Mouse (Mus musculus): ENCODE measurements around the gene Prdm8.

The Prdm8 gene

DNA sequence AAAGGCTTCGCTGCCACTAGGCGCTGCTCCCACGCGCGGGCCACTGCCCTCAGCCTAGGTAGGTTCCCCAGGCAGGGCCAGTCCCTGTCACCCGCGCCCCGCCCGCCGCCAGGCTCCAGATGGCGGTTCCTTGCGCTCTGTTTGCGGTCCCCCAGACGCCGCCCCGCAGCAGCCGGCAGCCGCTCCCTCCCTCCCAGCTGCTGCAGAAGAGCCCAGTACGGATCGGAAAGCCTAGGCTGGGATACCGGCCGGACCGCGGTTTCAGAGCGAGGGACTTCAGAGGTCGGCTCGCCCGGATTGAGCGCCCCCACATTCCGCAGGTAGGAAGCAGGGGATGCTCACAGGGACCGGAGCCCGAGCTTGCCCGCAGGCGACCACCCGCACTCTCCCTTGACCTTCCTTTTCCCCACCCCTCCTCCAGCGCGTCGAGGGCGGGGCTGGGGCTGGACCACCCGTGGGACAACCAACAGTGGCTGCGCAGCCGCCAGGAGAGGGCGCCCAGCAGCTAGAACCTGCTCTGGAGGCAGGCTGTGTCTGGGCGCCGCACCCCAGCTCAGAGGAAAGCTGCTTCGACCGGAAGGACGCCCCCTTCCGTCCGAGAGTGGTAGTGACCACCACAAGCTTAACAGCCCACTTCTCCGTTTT, at the start of gene Prdm8:
Prdm8 (plus strand) TSS at position 19 of the 645 bp plus-strand sequence.
- peak in 1 of 2 experiments; percentile 79 for DNase-seq (ENCODE audit: low spot score in 2 of 2)

DNA sequence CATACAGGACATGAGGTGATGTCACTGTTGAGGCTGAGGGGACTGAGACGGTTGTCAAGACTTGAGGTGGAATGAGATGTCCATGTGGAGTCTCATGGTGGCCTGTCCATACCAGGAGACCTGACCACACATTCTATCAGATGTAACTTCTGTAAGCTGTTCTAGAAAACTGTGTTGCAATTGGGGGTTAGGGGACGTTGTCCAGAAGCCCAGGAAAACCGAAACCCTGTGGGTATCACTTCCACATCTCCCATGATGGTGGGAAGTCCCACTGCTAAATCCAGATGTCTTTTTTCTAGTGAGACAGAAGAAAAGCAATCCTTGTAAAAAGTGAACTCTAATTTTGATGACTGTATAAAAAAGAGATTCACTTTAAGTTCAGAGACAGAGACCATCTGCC, 39.9 kb upstream of the Prdm8 start:
- no peak for DNase-seq (ENCODE audit: low spot score in 2 of 2)

DNA sequence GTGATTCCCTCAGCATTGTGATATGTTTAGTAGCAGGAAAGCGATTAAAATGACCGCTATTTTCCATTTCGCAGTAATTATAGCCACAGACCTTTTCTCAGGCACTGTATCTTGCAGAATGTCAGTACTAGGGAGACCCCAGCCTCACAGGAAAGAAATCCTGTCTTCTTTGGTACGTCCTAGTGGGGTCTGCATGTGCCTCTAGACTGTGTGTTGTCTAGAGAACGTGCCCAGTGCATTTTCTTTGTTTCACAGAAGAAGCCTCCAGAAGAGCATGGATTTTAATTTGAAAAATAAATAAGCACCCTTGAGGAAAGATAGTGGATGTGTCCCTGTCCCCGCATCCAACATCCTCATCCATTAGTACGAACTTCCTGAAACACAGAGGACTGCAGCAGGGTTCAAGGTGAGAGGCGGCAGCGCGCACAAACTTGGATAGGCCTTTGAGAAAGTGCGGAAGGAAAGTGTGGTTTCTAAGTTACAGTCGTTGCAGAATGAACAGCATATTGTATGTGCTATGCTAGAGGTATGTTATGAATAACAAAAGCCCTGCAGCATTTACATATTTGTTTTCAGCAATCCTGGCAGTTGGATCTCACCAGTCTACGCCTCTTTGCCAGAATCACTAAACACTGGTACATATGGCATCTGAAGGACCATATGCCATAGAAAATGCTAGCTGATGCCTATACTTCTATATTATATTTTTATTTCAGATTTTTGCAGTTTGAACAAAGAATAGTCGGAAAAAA, 28.3 kb upstream of the Prdm8 start:
- DNase-seq (ENCODE audit: low spot score in 2 of 2), result peak in 1 of 2 experiments; percentile 13

DNA sequence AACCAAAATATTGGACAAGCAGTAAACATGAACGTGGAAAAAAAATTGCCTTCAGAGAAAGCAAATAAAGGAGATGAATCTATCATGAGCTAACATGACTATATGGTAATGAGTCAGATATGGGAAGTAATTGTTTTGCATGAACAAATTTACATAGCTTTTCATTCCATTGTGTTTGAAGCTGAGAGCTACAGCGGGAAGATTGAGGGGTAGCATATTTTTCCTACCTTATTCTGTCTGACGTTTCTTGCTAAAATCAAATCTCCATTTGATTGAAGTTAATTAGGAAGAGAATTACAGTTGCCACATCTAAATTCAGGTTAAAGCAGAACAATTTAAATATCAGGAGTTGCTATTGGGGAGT, 27.7 kb upstream of the Prdm8 start:
- no peak for DNase-seq (ENCODE audit: low spot score in 2 of 2)

DNA sequence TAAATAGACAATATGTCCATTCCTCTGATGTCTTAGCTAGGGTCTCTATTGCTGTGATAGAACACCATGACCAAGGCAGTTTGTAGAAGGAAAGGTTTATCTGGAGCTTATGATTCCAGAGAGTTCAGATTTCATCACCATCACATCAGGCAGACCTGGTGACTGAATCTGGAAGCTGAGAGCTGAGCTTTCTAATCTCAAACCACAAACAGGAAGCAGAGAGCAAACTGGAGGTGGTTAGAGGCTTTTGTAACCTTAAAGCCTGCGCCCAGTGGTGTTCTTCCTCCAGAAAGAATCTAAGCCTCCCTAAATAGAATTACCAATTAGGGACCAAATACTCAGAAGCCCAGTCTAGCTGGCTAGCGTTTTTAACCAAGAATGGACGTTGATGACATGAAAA, 20.1 kb upstream of the Prdm8 start:
- DNase-seq (ENCODE audit: low spot score in 2 of 2), result no peak

DNA sequence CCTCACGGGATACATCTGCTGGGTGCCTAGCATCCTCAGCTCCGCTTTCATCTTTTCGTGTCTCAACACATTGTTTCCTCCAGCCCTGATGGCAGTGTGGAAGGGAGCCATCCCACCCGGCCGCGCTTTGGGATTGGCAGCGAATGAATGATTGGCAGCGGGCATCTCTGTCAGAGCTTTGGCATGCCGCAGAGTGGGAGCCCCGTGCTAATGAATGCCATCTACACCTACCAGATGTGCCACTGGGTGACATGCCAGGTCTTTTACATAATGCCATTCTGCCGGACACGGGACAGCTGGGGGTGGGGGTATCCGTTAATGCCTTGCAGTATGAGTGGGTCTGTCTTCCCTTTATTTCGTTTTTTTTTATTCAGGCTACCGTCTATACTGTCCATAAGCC, 882 bp upstream of the Prdm8 start:
- no peak for DNase-seq (ENCODE audit: low spot score in 2 of 2)

DNA sequence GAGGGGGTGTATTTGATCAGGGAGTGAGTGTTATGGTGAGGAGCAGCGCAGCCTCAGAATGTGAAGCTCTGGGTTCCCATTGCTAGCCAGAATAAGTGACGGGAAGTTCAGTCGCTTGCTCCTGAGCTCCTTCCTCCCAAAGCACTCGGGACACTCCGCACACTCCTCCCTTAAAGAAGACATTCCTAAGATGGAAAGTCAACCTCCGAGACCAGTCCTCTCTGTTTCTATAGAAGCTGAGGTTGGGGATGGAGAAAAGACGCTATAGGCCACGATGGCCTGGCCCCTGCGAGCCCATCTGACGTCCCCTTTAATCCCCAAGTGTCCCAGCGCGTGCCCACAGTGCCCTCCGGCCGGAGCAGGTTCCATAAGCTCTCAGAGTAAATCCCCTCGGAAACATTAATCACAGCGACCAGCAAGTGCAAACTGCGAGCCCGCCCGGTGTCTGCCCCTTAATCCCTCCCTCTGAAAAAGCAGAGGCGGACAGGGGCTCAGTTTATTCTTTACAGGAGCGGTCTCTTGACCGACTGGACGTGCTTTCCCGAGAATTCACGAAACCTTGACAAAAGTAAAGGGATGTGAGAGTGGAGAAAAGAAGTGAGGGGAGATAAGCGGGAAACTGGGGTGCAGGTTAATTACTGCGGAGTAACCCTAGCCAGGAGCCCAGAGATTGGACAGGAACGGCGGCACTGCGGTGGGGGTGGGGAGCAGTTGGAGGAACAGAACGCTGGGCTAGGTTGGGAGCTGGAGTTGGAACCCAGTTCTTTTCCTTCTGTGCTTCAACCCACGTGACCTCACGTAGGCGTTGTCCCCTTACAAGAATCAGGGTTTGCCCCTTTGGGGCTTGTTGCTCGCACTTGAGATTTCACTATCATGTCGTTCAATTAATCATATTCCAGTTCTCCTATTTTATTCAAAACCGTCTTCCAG, 1.6 kb downstream of the Prdm8 start:
- no peak for DNase-seq (ENCODE audit: low spot score in 2 of 2)

DNA sequence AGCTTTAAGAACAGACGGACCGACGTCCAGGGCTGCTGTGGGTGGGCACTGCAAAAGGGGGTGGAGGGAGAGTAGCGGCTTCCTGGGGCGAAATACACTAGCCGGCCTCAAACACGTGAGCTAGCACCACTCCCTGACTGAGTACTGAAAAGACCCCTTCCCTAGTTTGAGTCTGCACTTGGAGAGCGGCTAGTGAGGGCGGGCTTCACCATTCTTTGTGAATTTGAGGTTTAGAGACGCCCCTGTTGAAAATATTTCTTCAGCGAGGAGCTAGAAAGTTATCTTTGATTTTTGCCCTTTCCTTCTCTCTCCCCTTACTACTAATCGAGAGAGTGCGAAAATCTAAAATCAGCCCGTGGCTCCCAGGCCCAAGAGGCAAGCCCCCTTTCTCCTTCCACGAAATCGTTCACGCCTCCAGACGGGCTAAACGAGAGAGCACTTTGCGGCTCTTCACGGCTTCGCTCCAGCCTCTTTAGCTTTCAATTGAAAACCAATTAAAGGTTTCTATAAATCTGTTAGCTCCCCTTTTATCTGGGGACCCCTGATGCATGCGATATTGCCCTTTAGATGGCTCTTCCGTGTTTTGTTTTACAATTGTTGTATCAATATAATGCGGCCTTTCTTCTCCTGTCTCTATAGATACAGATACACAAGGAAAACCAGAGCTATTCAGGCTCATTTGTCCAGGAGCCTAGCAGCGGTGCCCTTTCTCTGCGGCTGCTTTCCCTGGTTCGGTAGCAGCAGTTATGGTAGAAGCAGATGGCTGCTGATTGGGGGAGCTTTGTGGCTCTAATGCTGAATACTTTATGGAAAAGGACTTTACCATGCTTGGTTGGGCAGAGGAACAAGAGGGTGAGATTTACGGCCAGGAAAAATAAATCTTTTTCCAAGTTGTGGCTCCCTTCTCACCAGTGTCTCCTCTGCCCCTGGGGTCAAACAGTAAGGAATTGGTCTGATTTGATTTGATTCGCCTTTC, 2.7 kb downstream of the Prdm8 start:
- no peak for DNase-seq (ENCODE audit: low spot score in 2 of 2)

DNA sequence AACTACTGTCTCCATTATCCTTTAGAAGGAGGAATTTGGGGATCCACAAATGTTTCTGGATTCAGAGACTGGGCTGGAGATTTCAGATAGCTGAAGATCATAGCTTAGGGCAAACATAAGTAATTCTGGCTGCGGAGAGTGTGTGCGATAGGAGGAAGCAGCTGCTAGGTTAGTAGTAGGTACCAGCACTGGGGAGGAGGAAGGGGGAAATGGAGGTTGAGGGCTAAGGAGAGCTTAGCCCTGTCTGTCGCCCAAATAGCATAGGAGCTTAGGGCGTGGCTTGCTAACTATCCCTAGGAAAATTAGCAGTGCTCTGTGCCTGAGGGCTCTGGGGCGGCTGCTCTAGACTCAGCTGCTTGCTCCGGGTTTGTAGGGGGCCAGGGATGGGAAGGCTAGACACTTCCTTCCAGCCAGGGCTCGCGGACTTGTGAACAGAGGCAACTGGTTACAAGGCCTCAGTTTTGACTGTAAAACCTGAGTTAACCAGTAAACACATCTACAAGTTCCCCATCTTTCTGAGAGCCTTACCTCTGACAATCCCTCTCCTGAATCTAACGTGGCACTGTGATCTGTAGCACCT, 4.7 kb downstream of the Prdm8 start:
- DNase-seq (ENCODE audit: low spot score in 2 of 2), result no peak

DNA sequence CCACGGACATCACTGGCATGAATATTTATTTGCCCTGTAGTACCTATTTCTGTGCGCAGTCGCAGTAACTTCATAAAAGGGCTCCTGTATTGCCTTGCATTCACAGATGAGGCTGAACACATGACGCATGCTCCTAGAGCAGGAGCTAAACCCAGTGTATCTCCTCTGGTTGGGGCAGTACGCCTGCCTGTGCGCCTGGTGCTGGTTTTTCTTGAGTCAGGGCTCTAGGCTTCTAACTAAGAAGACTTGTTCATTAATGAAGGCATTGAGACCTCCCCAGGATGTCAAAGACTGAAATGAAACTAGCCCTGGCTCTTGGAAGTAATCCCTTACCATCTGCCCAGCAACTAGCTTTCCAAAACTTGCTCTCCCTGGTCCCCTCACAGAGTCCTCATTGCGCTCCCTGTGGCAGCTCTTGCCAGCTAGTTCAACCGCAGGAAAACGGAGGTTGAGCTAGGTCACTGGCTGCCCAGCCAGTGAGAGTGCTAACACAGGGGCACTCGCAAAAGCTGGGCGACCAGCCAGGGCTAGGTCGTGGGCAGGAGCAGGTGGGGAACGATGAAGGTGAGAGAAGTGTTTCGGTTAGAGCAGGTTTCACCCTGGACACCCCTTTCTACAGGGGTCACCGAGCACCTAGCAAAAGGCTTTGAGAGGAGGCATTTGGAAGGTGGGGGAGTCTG, 5.6 kb downstream of the Prdm8 start:
- no peak for DNase-seq (ENCODE audit: low spot score in 2 of 2)

DNA sequence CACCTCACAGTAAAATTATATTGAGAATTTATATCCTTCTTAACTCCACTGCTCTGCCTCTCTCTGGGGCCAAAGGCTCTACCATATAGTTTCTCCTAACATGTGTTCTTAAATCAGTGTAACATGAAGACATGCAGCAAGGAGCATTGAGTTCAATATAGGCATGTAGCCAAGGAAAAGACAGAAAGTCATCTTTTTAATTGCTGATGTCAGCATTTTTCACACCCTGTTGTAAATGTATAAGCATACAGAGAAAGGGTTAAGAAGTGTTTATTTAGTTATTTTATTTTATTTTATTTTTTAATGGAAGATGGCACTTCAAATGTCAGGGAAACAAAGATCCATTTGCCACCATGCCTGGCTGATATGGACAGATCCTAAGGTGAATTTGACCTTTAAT, 6.7 kb downstream of the Prdm8 start:
- no peak for DNase-seq (ENCODE audit: low spot score in 2 of 2)

DNA sequence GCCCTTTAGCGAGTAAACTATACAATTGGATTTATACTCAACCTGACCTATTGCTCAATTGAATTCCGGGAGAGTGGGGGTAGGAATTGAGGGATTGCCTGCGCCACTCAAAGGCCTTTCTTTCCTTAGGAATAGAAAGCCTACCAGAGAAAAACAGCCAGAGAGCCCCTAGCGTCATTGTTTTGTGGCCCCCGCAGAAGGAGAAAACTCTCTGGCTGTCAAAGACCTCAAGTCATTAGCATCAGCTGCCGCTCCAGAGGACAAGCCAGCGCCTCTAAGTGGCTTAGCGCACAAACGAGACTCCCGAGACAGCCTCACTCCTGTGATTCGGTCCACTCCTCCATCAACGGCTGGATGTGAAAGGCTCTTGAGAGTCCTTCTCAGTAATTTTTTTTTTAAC, 12.6 kb downstream of the Prdm8 start:
- DNase-seq (ENCODE audit: low spot score in 2 of 2), result no peak

DNA sequence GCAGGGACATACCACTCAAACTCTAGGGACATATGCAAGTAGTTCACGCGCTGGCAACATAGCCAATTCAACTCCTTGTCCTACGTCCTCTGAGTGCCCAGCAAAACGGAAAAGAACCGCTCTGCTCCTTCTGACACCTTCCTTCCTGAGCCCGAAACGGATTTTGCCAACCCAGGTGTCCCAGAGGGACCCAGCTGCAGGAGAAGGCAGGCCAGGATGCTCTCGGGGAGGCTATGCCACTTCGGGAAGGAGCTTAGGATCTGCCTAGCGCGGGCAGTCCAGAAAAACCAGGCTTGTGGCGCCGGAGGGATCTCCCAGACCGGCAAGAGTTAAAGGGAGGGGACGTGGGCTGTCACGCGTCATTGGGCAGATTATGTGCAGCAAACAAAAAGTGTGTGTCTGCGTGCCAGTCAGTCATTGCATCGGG, 13.5 kb downstream of the Prdm8 start:
- peak in 1 of 2 experiments; percentile 64 for DNase-seq (ENCODE audit: low spot score in 2 of 2)

DNA sequence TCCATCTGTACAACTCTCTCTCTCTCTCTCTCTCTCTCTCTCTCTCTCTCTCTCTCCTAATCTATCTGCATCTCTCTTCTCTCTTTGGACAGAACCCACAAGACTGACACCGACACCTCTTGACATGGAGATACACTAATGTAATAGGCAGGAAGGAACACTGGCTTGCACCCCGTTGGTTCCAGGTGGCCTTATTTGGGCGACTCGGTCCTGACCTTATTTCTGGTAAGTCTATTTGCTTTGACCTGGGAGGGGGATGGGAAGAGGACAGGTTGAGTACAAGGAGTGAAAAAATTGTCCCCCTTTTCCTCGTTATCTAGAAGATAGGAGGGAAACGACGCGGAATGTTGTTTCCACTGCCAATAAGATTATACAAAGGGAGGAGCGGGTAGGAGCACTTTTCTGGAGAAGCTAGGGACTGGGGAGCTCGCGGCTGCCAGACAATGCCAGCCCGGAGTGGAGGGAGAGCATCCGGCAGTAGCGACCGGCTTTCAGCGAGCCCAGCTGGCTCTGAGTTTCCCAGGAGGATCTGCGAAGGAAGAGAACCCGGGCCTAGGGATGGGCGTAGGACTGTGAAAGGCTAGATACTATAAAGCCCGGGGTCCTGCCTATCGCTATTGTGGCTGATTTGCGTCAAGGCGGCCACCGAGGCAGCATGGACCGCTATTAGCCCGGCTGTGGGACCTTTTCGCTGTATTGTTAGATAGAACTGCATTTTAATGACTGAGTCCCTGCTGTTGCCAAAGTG, 14.1 kb downstream of the Prdm8 start:
- DNase-seq (ENCODE audit: low spot score in 2 of 2), result no peak

DNA sequence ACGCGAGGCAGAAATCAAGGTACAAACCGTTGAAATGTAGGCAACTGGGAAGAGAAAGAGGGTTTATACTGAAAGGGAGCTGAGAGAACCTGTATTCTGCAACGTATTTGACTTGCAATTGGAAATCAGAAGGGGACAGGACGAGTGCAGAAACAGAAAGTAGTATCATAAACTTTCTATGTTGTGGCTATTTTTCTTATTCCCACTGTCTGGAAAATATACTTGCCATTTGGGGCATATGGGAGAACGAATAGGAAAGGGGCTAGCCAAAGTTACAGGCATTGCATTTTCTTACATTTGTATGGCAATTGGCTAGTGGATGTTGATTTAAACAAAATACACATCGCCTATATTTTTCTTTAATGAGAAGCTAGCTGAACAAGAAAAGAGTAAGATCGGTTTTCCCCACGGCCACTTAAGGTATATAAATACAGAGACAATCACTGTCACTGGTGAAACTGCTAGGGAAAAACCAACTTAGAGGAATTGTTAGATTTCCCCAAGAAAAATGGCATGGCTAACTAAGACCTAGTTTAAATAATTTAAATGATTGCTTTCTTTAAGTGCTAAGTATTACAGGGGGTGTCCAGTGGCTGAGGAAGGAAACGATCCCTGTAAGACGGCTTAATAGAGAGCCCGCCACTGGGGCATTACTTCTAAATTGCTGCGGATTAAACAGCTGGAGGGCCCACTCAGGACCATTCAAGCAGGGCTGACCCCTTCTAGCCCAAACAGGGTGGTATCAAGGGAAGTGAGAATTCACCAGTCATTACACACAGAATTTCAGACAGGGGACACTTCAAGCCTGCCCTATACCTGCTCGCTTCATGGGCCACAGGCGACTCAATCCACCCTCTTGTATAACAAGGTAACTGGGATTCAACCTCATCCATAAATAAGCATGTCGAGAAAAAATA, 14.9 kb downstream of the Prdm8 start:
- DNase-seq (ENCODE audit: low spot score in 2 of 2), result no peak

DNA sequence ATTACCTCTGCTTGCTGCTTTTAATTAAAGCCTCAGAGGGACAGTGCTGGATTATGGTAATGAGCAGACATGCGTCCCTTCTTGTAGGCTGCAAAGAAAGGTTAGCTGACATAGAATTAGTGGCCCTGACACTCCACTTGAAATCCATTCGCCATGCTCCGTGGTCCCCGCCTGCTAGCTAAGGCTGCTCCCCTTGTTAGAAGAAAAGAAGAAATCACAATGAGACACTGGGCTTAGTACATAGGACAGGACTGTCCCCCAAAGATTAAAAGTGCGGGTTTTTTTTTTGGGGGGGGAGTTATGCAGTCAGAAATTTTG, 15.6 kb downstream of the Prdm8 start:
- no peak for DNase-seq (ENCODE audit: low spot score in 2 of 2)

DNA sequence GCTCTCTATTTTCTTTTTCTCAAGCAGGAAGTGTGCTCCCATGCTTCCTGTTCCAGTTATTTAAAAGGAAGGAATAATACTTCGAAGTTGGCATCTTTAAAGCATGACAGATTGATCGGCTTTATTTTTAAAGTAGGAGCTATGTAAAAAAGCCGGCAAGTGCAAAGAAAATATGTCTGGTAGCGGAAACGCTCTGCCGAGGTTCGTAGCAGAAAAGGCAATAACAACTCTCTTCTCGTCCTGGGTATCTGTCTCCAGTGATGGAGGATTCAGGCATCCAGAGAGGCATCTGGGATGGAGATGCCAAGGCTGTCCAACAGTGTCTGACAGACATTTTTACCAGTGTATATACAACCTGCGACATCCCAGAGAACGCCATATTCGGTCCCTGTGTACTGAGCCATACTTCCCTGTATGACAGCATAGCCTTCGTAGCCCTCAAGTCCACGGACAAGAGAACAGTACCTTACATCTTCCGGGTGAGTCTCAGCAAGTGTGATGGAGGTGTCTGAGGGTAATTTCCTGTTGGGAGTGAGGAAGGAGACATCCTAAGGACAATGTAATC, 16.1 kb downstream of the Prdm8 start:
- no peak for DNase-seq (ENCODE audit: low spot score in 2 of 2)

DNA sequence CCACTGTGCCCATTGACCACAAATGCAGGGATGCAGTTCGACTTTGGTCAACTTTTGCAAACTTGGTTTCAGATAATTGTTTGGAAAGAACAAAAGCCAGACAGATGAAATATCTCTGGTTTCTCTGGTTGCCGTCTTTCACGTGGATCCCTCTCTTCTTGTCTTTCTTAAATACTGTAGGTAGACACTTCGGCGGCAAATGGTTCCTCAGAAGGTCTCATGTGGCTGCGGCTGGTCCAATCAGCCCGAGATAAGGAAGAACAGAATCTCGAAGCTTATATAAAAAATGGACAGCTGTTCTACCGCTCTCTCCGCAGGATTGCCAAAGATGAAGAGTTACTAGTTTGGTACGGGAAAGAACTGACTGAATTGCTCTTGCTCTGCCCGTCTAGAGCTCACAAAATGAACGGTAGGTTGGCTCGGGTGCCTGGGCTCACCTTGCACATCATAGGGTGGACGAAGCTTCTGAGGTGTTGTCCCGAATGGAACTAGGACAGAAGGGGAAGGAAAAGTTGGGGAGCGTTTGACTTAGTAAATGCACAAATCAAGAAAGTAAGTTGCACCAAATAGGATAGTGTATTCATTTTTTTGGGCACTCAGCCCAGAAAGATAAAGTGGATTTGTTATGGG, 17.4 kb downstream of the Prdm8 start:
- no peak for DNase-seq (ENCODE audit: low spot score in 2 of 2)
